Mouse (Mus musculus) intestine, embryonic 16.5 days (tissue): Measurements from ENCODE around the gene Tob1. TPM values are rescaled to one million over a fixed set of nuclear protein-coding genes. Genes with fewer than 3 reads are reported as not detected.

Experiments
- ATAC-seq: fragments of 200-750 bp; cut with Nextera tagmentation; 2 replicates; pipeline ENCODE4 v1.8.0; 2017; ENCODE audit warnings: moderate TSS enrichment, moderate library complexity
- H3K27ac ChIP-seq: fragments of 300-500 bp; sonication (generic); 2 replicates; pipeline ENCODE4 v1.5.1; 2014; ENCODE audit warnings: mild to moderate bottlenecking, low read length
- H3K27me3 ChIP-seq: fragments of 300-500 bp; sonication (generic); replicated peaks from 2 replicates; pipeline ENCODE4 v1.6.1; 2014; ENCODE audit warnings: low read length, control low read depth, mixed read lengths; ENCODE audit not compliant: control insufficient read depth, insufficient read depth
- H3K36me3 ChIP-seq: fragments of 300-500 bp; sonication (generic); 2 replicates; pipeline ENCODE4 v1.6.1; 2014; ENCODE audit warnings: low read length, control low read depth; ENCODE audit not compliant: control insufficient read depth, insufficient read depth
- H3K4me1 ChIP-seq: fragments of 300-500 bp; sonication (generic); 2 replicates; pipeline ENCODE4 v1.6.1; 2014; ENCODE audit warnings: low read length, control low read depth, mixed read lengths; ENCODE audit not compliant: control insufficient read depth, insufficient read depth
- H3K4me2 ChIP-seq: fragments of 300-500 bp; sonication (generic); 2 replicates; pipeline ENCODE4 v1.6.1; 2014; ENCODE audit warnings: low read depth, low read length, control low read depth
- H3K4me3 ChIP-seq: fragments of 300-500 bp; sonication (generic); 2 replicates; pipeline ENCODE4 v1.5.1; 2014; ENCODE audit warnings: mild to moderate bottlenecking, low read length
- H3K9ac ChIP-seq: fragments of 300-500 bp; sonication (generic); 2 replicates; pipeline ENCODE4 v1.6.1; 2014; ENCODE audit warnings: low read depth, low read length
- H3K9me3 ChIP-seq: fragments of 300-500 bp; sonication (generic); 2 replicates; pipeline ENCODE4 v1.6.1; 2016; ENCODE audit warnings: low read length, control low read depth; ENCODE audit not compliant: control insufficient read depth
- WGBS: fragments of 180-500 bp; shearing (Covaris S2); extraction: QIAGEN DNeasy Blood & Tissue Kit; methylation state at CpG from one replicate; pipeline ENCODE4 v1.1.7; 2014; 5-methylcytosine and 5-hydroxymethylcytosine counted together
- polyA plus RNA-seq: library from polyadenylated mRNA; unstranded; fragments of >200 nt; fragmentation: Nextera tagmentation; extraction: Ambion mirVana; gene quantifications from 2 replicates; pipeline ENCODE4 v1.2.1, GENCODE M21; 2015

Gene Tob1
- polyA plus RNA-seq, 1 experiment from 2014 or later: 39.8 TPM

GRCm38 (mm10) chr11:94213735-94214594 lies 2.7 kb downstream of the Tob1 start:
- peak overlapping the region; percentile 39 for H3K9ac ChIP-seq
- H3K4me1 ChIP-seq: peaks cover 3% of the 10 kb centered on the region
- no peaks in the 10 kb centered on the region for H3K9me3 ChIP-seq
- ATAC-seq: no peak
- H3K27ac ChIP-seq: peak overlapping the region; percentile 6; the same call in 1 of the 2 replicates
- peaks cover 7% of the 10 kb centered on the region; the same call in 1 of the 2 replicates for H3K36me3 ChIP-seq
- WGBS: 88% methylated on average over 29 of the region's 29 CpGs
- peak overlapping the region; percentile 26 for H3K4me2 ChIP-seq
- H3K27me3 ChIP-seq: no peaks in the 10 kb centered on the region
- H3K4me3 ChIP-seq: peak overlapping the region; percentile 28

DNA sequence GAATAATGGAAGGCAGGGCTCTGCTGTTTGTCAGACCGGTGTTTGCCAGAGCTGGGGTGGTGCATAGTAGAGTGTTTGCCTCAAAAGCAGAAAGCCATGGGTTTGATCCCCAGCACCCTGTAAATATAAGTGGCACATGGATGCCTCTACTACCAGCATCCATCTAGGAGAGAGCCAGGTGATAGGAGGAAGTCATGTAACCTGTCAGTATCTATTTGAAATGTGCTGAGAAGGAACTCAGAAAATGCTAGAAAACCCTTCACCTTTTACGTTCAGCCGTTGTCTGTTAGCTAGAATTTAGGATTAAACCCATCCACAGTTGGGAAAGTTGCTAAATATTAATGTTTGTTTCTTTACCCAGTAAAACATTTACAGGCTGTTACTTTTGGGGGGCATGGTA lies 4.3 kb downstream of the Tob1 start:
- Histone ChIP-seq H3K9me3 (no peaks in the 10 kb centered on the region), H3K4me3 (no peak overlapping the region), H3K4me1 (peaks cover 3% of the 10 kb centered on the region), H3K9ac (no peak overlapping the region), H3K4me2 (no peak overlapping the region), H3K36me3 (peaks cover 7% of the 10 kb centered on the region; the same call in 1 of the 2 replicates), H3K27ac (no peak overlapping the region), H3K27me3 (no peaks in the 10 kb centered on the region)
- 85% methylated on average over 3 of the region's 3 CpGs for WGBS
- ATAC-seq: no peak

GRCm38 (mm10) chr11:94216247-94216646 lies 5.0 kb downstream of the Tob1 start:
- no peak overlapping the region for H3K4me3 ChIP-seq
- no peak overlapping the region for H3K27ac ChIP-seq
- peaks cover 3% of the 10 kb centered on the region for H3K4me1 ChIP-seq
- 54% methylated on average over 2 of the region's 2 CpGs for WGBS
- no peaks in the 10 kb centered on the region for H3K27me3 ChIP-seq
- H3K36me3 ChIP-seq: peaks cover 7% of the 10 kb centered on the region; the same call in 1 of the 2 replicates
- no peak overlapping the region for H3K9ac ChIP-seq
- no peak overlapping the region for H3K4me2 ChIP-seq
- no peak for ATAC-seq
- no peaks in the 10 kb centered on the region for H3K9me3 ChIP-seq

DNA sequence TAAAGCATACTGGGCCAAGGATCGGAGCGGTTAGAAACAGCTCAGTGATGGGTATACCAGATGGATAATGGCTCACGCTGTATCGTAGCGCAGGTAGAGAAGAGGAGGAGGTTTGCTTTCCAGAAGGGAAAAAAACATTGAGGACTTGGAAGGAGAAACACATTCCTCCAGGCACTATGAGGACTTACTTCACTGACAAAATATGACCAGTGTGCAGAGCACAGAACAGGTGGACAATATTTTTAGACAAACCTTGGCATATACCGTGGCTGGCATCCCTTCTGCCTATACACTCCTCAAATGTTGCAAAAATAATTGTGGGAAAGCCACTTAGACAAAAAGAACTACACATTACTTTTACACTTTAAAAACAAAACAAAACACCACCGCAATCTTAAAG lies 10.0 kb downstream of the Tob1 start:
- Histone ChIP-seq H3K4me3 (no peak overlapping the region), H3K4me1 (0 out of 2 replicates have a peak, but pooled peaks cover 2% of the 10 kb centered on the region), H3K9ac (no peak overlapping the region), H3K36me3 (no peaks in the 10 kb centered on the region), H3K27me3 (no peaks in the 10 kb centered on the region), H3K4me2 (no peak overlapping the region), H3K27ac (no peak overlapping the region), H3K9me3 (no peaks in the 10 kb centered on the region)
- ATAC-seq: no peak
- WGBS: 87% methylated on average over 7 of the region's 7 CpGs

DNA sequence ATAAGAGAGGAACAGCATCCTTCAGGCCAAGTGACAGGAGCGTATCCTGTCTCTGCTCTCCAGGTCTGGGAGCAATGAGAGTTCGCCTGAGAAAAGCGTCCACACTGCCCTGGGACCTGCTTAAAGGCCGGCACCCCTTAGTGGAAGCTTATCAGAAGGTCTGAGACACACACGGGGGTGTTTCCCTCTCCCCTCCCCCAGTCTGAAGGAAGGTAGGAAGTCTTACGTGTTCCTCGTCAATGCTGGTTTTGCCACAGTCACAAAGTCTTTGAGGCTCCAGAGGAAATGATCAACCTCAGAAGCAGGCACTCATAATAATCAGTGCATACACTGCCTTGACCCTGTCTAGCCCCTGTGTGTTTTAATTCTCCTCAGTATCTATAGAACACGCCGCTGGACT lies 12.3 kb downstream of the Tob1 start:
- WGBS: 73% methylated on average over 9 of the region's 9 CpGs
- Histone ChIP-seq H3K9ac (no peak overlapping the region), H3K4me3 (no peak overlapping the region), H3K27me3 (no peaks in the 10 kb centered on the region), H3K9me3 (no peaks in the 10 kb centered on the region), H3K4me1 (peaks cover 5% of the 10 kb centered on the region; the same call in 1 of the 2 replicates), H3K27ac (no peak overlapping the region), H3K36me3 (no peaks in the 10 kb centered on the region), H3K4me2 (no peak overlapping the region)
- ATAC-seq: no peak

DNA sequence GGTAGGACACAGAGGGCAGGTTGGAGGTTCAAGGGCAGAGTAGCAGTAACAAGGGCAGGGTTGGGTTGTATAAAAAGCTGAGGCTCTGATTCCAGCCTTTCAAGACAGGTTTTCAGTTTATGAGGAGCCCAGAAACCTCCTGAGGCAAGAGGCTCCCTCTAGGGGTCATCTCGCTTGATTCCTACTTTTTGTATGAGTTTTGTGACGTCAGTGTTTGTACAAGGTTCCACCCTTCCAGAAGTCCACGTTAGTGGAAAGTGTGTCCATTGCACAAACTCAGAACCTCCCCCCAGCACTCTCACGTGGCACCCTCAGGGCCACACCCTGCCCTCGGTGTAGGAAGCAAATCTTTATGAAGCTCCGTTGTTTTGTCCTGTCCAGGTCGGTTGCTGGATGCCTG lies 14.7 kb downstream of the Tob1 start:
- no peaks in the 10 kb centered on the region for H3K27me3 ChIP-seq
- H3K4me3 ChIP-seq: no peak overlapping the region
- H3K9me3 ChIP-seq: no peaks in the 10 kb centered on the region
- WGBS: 19% methylated on average over 7 of the region's 7 CpGs
- peaks cover 9% of the 10 kb centered on the region; the same call in 1 of the 2 replicates for H3K4me1 ChIP-seq
- peak overlapping the region; percentile 38 for H3K4me2 ChIP-seq
- no peaks in the 10 kb centered on the region for H3K36me3 ChIP-seq
- peak; percentile 94 for ATAC-seq
- H3K9ac ChIP-seq: 0 out of 2 replicates have a peak overlapping the region, but pooled peaks have one; percentile 11
- no peak overlapping the region; the same call in 1 of the 2 replicates for H3K27ac ChIP-seq

- no peak overlapping the region for H3K4me2 ChIP-seq
- H3K4me3 ChIP-seq: no peak overlapping the region
- no peak overlapping the region for H3K9ac ChIP-seq
- H3K4me1 ChIP-seq: peaks cover 11% of the 10 kb centered on the region; the same call in 1 of the 2 replicates
- H3K36me3 ChIP-seq: no peaks in the 10 kb centered on the region
- no peak for ATAC-seq
- no peaks in the 10 kb centered on the region for H3K27me3 ChIP-seq
- no peaks in the 10 kb centered on the region for H3K9me3 ChIP-seq
- H3K27ac ChIP-seq: no peak overlapping the region
- WGBS: 44% methylated on average over 9 of the region's 9 CpGs
Measured at GRCm38 (mm10) chr11:94228416-94228815, 17.2 kb downstream of the Tob1 start.

GRCm38 (mm10) chr11:94229207-94229960 lies 18.1 kb downstream of the Tob1 start:
- Histone ChIP-seq H3K27ac (no peak overlapping the region), H3K36me3 (no peaks in the 10 kb centered on the region), H3K27me3 (no peaks in the 10 kb centered on the region), H3K9ac (no peak overlapping the region), H3K4me1 (peaks cover 11% of the 10 kb centered on the region; the same call in 1 of the 2 replicates), H3K4me3 (no peak overlapping the region), H3K9me3 (no peaks in the 10 kb centered on the region), H3K4me2 (no peak overlapping the region)
- ATAC-seq: no peak
- 85% methylated on average over 5 of the region's 5 CpGs for WGBS

GRCm38 (mm10) chr11:94230244-94230643 lies 19.0 kb downstream of the Tob1 start:
- Histone ChIP-seq H3K9ac (no peak overlapping the region), H3K4me1 (peaks cover 11% of the 10 kb centered on the region; the same call in 1 of the 2 replicates), H3K9me3 (no peaks in the 10 kb centered on the region), H3K36me3 (no peaks in the 10 kb centered on the region), H3K4me3 (no peak overlapping the region), H3K27me3 (no peaks in the 10 kb centered on the region), H3K4me2 (no peak overlapping the region), H3K27ac (no peak overlapping the region)
- no peak for ATAC-seq
- WGBS: 56% methylated on average over 8 of the region's 8 CpGs
